Mouse (Mus musculus) midbrain, postnatal 0 days (tissue): Measurements from ENCODE around the gene Gnai1. TPM values are rescaled to one million over a fixed set of nuclear protein-coding genes. Genes with fewer than 3 reads are reported as not detected.

Experiments used
- ATAC-seq: fragments of 200-750 bp; cut with Nextera tagmentation; 2 replicates; pipeline ENCODE4 v1.8.0; 2017; ENCODE audit warnings: moderate number of reproducible peaks, mild to moderate bottlenecking, moderate TSS enrichment, moderate library complexity; ENCODE audit not compliant: low FRiP score
- DNase-seq: peaks from one replicate; pipeline ENCODE4 v3.0.0-alpha.2; 2015; ENCODE audit warnings: low spot score
- H3K27ac ChIP-seq: fragments of 300-500 bp; sonication (generic); 2 replicates; pipeline ENCODE4 v1.5.1; 2014; ENCODE audit warnings: low read depth, mild to moderate bottlenecking, low read length, mixed read lengths
- H3K27me3 ChIP-seq: fragments of 300-500 bp; sonication (generic); 2 replicates; pipeline ENCODE4 v1.6.1; 2014; ENCODE audit warnings: low read length, control low read depth, mixed read lengths; ENCODE audit not compliant: insufficient read depth
- H3K36me3 ChIP-seq: fragments of 300-500 bp; sonication (generic); 2 replicates; pipeline ENCODE4 v1.6.1; 2014; ENCODE audit warnings: low read length, control low read depth, mixed read lengths; ENCODE audit not compliant: insufficient read depth
- H3K4me1 ChIP-seq: fragments of 300-500 bp; sonication (generic); 2 replicates; pipeline ENCODE4 v1.6.1; 2014; ENCODE audit warnings: mild to moderate bottlenecking, control low read depth, antibody characterized with exemption, low read length, mixed read lengths; ENCODE audit not compliant: insufficient read depth
- H3K4me2 ChIP-seq: fragments of 300-500 bp; sonication (generic); 2 replicates; pipeline ENCODE4 v1.6.1; 2014; ENCODE audit warnings: low read depth, mild to moderate bottlenecking, low read length, mixed read lengths; ENCODE audit not compliant: poor library complexity, severe bottlenecking
- H3K4me3 ChIP-seq: fragments of 300-500 bp; sonication (generic); 2 replicates; pipeline ENCODE4 v1.5.1; 2014; ENCODE audit warnings: low read depth, mild to moderate bottlenecking, low read length, moderate library complexity
- H3K9ac ChIP-seq: fragments of 300-500 bp; sonication (generic); replicated peaks from 2 replicates; pipeline ENCODE4 v1.6.1; 2014; ENCODE audit warnings: mild to moderate bottlenecking, low read length, moderate library complexity, mixed read lengths; ENCODE audit not compliant: poor library complexity, severe bottlenecking
- H3K9me3 ChIP-seq: fragments of 300-500 bp; sonication (generic); 2 replicates; pipeline ENCODE4 v1.6.1; 2016; ENCODE audit warnings: low read length, control low read depth
- CTCF ChIP-seq: IDR thresholded peaks from 2 replicates; pipeline ENCODE4 v1.5.1; 2016; ENCODE audit warnings: antibody characterized with exemption, mild to moderate bottlenecking
- WGBS: fragments of 180-500 bp; shearing (Covaris S2); extraction: QIAGEN DNeasy Blood & Tissue Kit; methylation state at CpG from one replicate; pipeline ENCODE4 v1.1.7; 2014; 5-methylcytosine and 5-hydroxymethylcytosine counted together
- polyA plus RNA-seq: library from polyadenylated mRNA; unstranded; fragments of >200 nt; fragmentation: Nextera tagmentation; extraction: Ambion mirVana; gene quantifications from 2 replicates; pipeline ENCODE4 v1.2.1, GENCODE M21; 2015
- total RNA-seq: library from RNA; depleted of rRNA; stranded (reverse); fragments of >200 nt; gene quantifications from 2 replicates; pipeline ENCODE4 v1.2.3, GENCODE M21; 2014

Gnai1 gene
- total and polyA plus RNA-seq, 2 experiments from 2014 or later: 83.1 to 125 TPM

DNA sequence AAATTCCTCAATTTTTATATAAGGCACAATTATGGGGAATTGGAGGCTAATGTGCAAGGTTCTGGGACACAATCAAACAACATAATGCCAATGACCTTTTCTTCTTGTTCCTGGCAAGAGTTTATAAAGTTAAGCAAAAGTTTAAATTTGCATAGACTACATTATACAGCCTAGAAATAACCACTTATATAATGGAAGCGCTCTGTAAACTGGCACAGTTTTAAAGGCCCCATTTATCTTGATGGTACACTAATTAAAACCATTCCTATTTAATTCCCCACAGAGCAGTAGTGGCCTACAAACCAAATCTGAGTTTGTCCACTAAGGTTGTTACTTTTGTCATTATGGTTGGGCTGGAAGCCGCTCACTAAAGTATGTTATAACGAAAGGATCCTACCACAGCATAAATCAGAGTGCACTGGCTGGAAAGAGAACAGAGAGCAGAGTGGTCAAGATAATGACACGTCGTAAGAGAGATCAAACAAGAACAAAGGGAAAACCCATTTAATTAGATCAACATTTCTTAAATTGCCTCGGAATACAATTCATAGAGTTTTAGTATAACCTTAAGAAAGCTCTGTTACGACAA is 85.7 kb downstream of the Gnai1 start:
- Histone ChIP-seq H3K27me3 (no peaks in the 10 kb centered on the region), H3K4me3 (no peak overlapping the region), H3K4me2 (no peak overlapping the region), H3K36me3 (peaks cover 11% of the 10 kb centered on the region), H3K9me3 (no peaks in the 10 kb centered on the region), H3K4me1 (no peaks in the 10 kb centered on the region), H3K9ac (no peak overlapping the region), H3K27ac (no peak overlapping the region)
- ATAC-seq (no peak), DNase-seq (no peak)
- WGBS: 95% methylated on average over 7 of the region's 7 CpGs
- TF ChIP-seq CTCF: no peak

DNA sequence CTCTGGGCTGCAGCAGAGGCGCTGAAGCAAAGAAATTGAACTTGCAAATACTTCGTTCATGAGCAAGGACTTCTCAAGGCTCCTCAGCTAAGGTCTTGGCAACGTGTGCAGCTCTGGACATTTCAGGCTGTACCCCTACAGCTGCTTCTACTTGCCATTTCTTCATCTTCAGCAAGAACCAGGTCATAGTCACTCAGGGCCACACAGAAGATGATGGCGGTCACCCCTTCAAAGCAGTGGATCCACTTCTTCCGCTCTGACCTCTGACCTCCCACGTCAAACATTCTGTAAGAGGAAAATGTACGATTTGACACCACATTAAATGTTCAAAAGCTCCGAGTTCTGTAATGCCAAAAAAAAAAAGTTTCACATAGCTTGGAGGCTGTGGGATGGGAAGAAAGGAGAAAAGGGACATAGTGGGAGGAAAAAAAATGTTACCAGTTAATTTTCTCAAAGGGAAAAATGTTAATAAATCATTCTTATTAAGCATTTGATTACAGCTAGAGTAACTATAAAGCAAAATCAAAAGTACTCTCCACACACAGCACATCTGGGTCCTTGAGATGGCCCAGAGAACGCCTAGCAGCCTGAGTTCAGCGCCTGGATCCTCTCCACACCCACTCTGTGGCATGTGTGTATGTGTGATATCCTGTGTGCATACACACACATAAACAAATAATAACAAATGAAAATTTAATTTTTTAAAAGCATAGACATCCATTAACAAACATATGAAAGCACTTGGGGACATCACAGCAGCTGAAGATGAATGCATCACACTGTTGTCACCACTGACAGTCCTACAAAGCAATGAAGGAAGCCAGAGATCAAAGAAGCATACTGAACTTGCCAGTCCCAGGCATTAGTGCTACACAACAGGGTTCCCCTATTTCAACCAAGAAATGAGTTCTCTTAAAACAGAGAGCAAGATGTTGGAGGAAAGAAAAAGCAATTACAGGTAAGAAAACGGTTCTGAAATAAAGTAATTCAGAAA is 86.6 kb downstream of the Gnai1 start:
- DNase-seq (no peak), ATAC-seq (no peak)
- WGBS: 89% methylated on average over 11 of the region's 11 CpGs
- Histone ChIP-seq H3K4me3 (no peak overlapping the region), H3K4me2 (no peak overlapping the region), H3K9ac (no peak overlapping the region), H3K4me1 (no peaks in the 10 kb centered on the region), H3K27ac (no peak overlapping the region), H3K27me3 (no peaks in the 10 kb centered on the region), H3K36me3 (peaks cover 11% of the 10 kb centered on the region), H3K9me3 (no peaks in the 10 kb centered on the region)
- no peak for TF ChIP-seq CTCF

DNA sequence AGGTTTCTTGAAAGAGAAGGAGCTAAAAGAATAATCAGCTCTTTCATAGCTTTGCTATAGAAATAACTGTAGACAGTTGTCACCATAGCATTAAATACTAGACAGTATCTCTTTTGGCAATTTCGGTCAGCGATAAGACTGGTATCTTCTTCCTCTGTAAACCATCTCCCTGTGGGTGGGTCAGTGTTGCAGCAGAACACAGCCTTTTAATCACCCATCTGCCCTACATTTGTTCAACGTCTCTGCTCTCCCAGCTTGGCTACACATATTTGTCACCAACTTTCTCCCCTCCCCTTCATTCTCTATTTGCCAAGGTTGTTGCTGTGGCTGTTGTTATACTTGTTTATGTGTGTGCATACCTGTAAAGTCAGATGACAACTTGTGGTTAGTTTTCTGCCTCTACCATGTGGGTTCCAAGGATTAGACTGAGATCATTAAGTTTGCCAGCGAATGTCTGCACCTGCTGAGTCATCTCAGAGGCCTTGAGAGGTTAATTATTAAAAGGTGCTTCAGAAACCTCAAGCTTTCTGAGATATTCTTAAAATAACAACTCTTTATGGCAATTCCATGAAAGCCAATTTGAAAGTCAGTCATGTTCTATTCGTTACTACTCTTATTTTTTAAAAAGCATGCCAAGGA is 109.7 kb downstream of the Gnai1 start:
- H3K27me3 ChIP-seq: no peaks in the 10 kb centered on the region

DNA sequence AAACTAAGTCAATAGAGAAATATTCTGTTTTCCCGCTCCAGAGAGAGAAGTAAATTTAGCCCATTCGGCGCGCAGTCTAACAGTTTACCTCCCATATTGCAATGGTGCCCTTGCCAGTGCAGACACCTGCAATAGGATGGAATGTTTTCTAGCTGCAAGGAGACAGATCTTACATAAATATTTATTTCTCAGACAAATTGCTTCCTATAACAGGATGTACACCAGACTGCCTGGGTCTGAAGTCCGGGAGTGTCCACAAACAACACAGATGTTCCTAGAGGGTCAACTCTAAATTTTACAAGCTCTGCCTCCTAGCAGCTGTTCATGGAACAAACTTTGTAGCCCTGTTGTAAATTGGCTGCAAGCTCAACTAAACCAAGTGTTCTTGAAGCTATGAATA is 111.0 kb downstream of the Gnai1 start:
- Histone ChIP-seq H3K27me3 (no peaks in the 10 kb centered on the region), H3K9ac (no peak overlapping the region), H3K4me2 (no peak overlapping the region), H3K4me3 (no peak overlapping the region), H3K9me3 (no peaks in the 10 kb centered on the region), H3K36me3 (no peaks in the 10 kb centered on the region), H3K4me1 (no peaks in the 10 kb centered on the region), H3K27ac (no peak overlapping the region)
- TF ChIP-seq CTCF: no peak
- no peak for ATAC-seq
- no peak for DNase-seq
- 93% methylated on average over 5 of the region's 5 CpGs for WGBS

More for the DNA sequence above, 109.7 kb downstream of the Gnai1 start:
- no peak for ATAC-seq
- no peak overlapping the region for H3K4me2 ChIP-seq
- no peak for TF ChIP-seq CTCF
- H3K4me3 ChIP-seq: no peak overlapping the region
- H3K9ac ChIP-seq: no peak overlapping the region
- DNase-seq: no peak
- 87% methylated on average over 5 of the region's 5 CpGs for WGBS
- H3K27ac ChIP-seq: no peak overlapping the region
- no peaks in the 10 kb centered on the region for H3K4me1 ChIP-seq
- H3K36me3 ChIP-seq: no peaks in the 10 kb centered on the region
- no peaks in the 10 kb centered on the region for H3K9me3 ChIP-seq

DNA sequence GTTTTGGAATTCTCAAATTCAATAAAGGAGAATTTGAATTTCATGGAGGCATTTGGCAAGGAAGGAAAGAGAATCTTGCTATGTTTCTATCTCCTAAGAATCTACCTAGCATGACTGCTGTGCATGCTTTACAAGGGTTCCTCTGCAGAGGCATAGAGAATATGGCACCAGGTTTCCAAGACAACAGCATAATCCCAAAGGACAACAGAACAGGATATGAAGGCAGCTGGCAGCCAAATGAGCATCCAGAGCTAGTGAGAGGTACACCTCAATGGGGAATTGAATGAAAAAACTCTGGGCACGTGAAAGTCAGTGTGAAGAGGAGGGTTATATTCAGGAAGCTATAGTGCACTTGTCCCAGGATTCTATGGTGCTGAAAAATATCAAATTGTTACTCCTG is 130.8 kb downstream of the Gnai1 start:
- Histone ChIP-seq H3K9me3 (no peaks in the 10 kb centered on the region), H3K27ac (no peak overlapping the region), H3K4me1 (no peaks in the 10 kb centered on the region), H3K9ac (no peak overlapping the region), H3K4me3 (no peak overlapping the region), H3K36me3 (no peaks in the 10 kb centered on the region), H3K27me3 (no peaks in the 10 kb centered on the region), H3K4me2 (no peak overlapping the region)
- peak; percentile 39 for DNase-seq
- 20% methylated on average over 1 of the region's 1 CpGs for WGBS
- no peak for ATAC-seq
- no peak for TF ChIP-seq CTCF
